Mouse (Mus musculus) spleen, adult 12 weeks (tissue): ENCODE results near the gene Itsn2.
"Not testable (repeated sequence)": the region's sequence is repeated elsewhere in the genome, so short reads cannot be mapped to it uniquely, and the experiment has no call there.

ENCODE experiments used
- DNase-seq: peaks from one replicate; pipeline ENCODE4 v3.0.0; 2022; ENCODE audit warnings: low spot score

Gene Itsn2

GRCm38 (mm10) chr12:4708881-4709604, 116.6 kb downstream of the Itsn2 start:
- DNase-seq = no peak

GRCm38 (mm10) chr12:4709926-4710325, 117.5 kb downstream of the Itsn2 start:
- no peak for DNase-seq

- DNase-seq = no peak
These were observed 120.9 kb downstream of the Itsn2 start for GRCm38 (mm10) chr12:4713361-4713760.

DNA sequence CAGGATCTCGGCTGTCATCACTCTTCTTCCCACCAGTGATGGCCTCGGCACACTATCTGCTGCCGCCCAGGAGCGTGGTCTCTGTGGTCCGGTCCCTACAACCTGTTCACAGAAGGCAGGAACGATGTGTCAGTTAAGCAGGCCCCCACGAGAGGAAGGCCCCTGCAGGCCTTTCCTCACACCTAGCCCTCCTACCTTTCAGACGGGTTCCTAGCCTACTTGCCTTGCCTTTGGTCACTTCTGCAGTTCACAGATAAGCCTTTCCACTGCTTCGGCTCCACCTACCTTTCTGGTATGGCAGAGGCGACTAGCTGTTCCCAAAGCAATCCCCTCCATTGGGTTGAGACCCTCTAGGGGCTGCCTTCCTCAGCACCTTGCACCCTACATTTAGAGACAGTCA, 123.2 kb downstream of the Itsn2 start:
- DNase-seq = no peak

DNA sequence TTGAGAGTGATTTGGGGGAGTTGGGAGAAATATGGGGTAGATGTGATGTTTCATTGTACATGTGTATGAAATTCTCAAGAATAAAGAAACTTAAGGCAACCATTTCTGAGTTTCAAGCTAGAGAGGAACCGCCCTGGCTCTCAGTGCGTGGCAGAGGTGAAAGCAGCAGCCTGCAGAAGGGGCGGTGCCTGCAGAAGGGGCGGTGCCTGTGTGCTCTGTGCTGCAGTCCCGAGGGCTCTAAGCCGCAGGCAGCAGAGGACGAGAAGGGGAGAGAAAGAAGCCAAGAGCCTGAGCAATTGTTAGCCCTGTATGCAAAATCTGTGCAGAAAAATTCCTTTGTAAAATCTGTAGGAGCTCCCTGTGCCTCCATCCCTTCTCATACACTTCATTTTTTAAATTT, 125.0 kb downstream of the Itsn2 start:
- DNase-seq = peak; percentile 61

- no peak for DNase-seq
These were observed 126.8 kb downstream of the Itsn2 start for GRCm38 (mm10) chr12:4719066-4719761.

- no peak for DNase-seq
These were observed 127.6 kb downstream of the Itsn2 start for GRCm38 (mm10) chr12:4719762-4720754.

- no peak for DNase-seq
These were observed 136.7 kb downstream of the Itsn2 start for GRCm38 (mm10) chr12:4729165-4729564.

- DNase-seq = no peak
These were observed 139.2 kb downstream of the Itsn2 start for GRCm38 (mm10) chr12:4731629-4732028.

DNA sequence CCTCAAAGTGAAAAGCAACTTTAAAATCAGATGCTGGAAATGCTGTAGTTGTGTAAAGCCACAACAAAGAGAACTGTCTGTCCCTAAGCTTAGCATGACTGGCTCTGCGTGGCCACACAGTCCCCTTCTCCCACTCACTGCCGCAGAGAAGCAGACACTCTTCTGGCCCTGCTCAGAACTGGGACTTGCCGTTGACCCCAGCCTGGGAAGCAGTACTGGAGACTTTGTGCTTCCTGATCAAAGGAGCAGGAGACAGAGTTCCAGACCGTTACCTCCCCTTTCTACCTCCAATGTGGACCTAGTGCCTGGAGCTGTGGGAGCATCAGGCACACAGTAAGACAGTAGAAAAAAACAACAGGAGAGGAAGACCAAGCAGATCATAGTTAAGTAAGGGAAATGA, 139.9 kb downstream of the Itsn2 start:
- no peak for DNase-seq

DNA sequence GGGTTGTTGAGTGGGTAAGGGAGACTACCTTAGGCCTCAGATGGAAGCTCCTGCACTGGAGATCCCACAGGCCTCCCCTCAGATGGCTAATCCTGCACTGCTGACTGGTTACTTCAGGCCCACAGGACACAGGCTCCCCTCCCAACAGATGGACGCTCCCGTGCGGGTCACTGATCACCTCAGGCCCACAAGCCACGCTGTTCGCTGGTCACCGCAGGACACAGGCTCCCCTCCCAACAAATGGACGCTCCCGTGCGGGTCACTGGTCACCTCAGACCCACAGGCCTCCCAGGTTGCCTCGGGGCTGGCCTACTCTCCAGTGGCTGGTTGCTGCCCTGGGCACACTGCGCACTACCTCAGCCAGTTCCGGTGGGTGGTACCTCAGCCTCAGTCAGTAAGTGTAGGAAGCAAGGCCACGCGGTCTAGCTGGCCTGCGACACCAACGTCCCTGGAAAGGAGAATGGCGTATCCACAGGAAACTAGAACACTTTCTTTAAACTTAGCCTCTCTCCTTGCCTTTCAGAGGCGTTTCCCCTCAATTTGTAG, 145.7 kb downstream of the Itsn2 start, which contains the start of gene Fam228a:
Gene Fam228a (minus strand): TSS at position 400 of the 546 bp plus-strand sequence.
- no peak for DNase-seq

DNA sequence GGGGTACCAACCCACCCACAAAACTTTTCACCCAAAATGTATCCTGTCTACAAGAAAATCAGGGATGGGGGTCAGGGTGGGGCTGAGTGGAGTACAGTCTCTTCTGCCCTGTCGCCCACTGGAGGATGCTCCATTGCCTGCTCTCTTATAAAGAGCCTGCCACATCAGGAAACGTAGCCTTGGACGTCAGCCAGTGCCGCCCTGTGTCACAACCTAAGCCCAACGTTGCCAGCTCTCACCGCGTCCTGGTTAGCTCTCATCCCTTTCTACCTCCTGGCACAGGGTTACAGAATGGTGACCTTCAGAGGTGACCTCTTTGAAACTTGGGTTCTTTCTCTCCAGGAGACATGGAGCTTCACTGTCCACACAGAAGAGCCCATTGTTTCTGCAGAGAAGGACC, 148.4 kb downstream of the Itsn2 start:
- no peak for DNase-seq

DNA sequence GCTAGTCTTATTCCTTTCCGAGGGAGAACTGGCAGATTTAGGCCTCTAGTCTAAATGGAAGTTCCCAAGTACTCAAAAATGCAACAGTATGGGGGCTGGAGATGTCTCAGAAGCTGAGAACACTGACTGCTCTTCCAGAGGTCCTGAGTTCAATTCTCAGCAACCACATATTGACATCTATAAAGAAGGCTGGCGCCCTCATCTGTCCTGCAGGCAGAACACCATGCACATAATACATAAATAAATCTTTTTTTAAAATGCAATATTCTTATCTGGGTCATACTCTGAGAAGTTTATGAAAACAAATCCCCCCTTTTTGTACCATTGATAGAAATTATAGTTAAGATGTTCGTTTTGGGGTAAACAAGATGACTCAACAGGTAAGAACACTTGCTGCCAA, 149.7 kb downstream of the Itsn2 start:
- no peak for DNase-seq

DNA sequence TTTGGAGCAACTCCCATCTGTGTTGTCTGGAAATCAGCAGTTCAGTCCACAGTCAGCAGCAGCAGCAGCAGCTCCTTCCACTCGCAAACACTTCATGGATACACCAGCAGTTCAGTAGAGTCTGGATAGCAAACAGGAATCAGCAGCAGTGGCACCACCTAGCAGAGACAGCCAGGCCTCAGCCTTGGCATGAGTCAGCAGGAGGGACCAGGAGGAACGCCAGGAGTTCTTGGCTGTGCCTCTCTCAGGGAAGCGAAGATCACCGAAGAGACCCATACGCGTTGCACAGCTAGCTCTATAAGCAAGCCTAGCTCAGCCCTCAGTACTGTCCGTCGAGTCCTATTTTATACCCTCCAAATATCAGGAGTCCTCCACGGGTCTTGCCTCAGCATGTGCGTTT, 152.0 kb downstream of the Itsn2 start:
- no peak for DNase-seq

DNA sequence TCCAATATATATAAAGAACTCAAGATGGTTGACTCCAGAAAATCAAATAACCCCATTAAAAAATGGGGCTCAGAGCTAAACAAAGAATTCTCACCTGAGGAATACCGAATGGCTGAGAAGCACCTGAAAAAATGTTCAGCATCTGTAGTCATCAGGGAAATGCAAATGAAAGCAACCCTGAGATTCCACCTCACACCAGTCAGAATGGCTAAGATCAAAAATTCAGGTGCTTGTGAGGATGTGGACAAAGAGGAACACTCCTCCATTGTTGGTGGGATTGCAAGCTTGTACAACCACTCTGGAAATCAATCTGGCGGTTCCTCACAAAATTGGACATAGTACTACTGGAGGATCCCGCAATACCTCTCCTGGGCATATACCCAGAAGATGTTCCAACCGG, 162.0 kb downstream of the Itsn2 start:
- DNase-seq = not testable (repeated sequence)

DNA sequence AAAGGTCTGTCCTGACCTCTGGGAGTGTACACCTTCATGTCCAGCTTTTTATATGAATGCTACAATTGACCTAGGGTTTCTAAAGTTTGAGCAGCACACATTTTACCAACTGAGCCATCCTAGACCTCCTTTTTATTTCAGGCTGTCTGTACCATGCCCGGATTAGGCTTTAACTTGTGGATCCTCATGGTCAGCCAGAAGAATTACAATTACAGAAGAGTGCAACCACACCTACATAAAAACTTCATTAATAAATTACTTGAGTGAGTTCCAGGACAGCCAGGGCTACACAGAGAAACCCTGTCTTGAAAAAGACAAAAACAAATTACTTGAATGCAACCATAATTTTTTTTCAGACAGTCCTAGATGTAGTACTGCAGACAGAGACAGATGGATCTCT, 164.6 kb downstream of the Itsn2 start:
- no peak for DNase-seq
